Mouse (Mus musculus) limb, embryonic 13.5 days (tissue): ENCODE data around the gene Gba. TPM values are rescaled to one million over a fixed set of nuclear protein-coding genes. Genes with fewer than 3 reads are reported as not detected.
"Not testable (repeated sequence)": the region's sequence is repeated elsewhere in the genome, so short reads cannot be mapped to it uniquely, and the experiment has no call there.

ENCODE experiments used
- ATAC-seq: fragments of 200-750 bp; cut with Nextera tagmentation; 2 replicates; pipeline ENCODE4 v1.8.0; 2017; ENCODE audit warnings: low read depth, moderate number of reproducible peaks, moderate TSS enrichment; ENCODE audit not compliant: low FRiP score
- H3K27ac ChIP-seq: fragments of 300-500 bp; sonication (generic); 2 replicates; pipeline ENCODE4 v1.5.1; 2015; ENCODE audit warnings: inconsistent platforms, mild to moderate bottlenecking, moderate library complexity
- H3K27me3 ChIP-seq: fragments of 300-500 bp; sonication (generic); 2 replicates; pipeline ENCODE4 v1.6.1; 2015; ENCODE audit warnings: mild to moderate bottlenecking, inconsistent platforms
- H3K36me3 ChIP-seq: fragments of 300-500 bp; sonication (generic); 2 replicates; pipeline ENCODE4 v1.6.1; 2015; ENCODE audit warnings: inconsistent platforms, mild to moderate bottlenecking, moderate library complexity
- H3K4me1 ChIP-seq: fragments of 300-500 bp; sonication (generic); 2 replicates; pipeline ENCODE4 v1.6.1; 2015; ENCODE audit warnings: inconsistent platforms
- H3K4me2 ChIP-seq: fragments of 300-500 bp; sonication (generic); replicated peaks from 2 replicates; pipeline ENCODE4 v1.6.1; 2015; ENCODE audit warnings: inconsistent platforms, mild to moderate bottlenecking, moderate library complexity
- H3K4me3 ChIP-seq: fragments of 300-500 bp; sonication (generic); 2 replicates; pipeline ENCODE4 v1.5.1; 2015; ENCODE audit warnings: moderate library complexity, mild to moderate bottlenecking, inconsistent platforms
- H3K9ac ChIP-seq: fragments of 300-500 bp; sonication (generic); 2 replicates; pipeline ENCODE4 v1.6.1; 2015; ENCODE audit warnings: mild to moderate bottlenecking, inconsistent platforms
- H3K9me3 ChIP-seq: fragments of 300-500 bp; sonication (generic); 2 replicates; pipeline ENCODE4 v1.6.1; 2016; ENCODE audit warnings: inconsistent platforms
- WGBS: fragments of 180-500 bp; shearing (Covaris S2); methylation state at CpG from one replicate; pipeline ENCODE4 v1.1.7; 2015; 5-methylcytosine and 5-hydroxymethylcytosine counted together
- polyA plus RNA-seq: library from polyadenylated mRNA; unstranded; fragments of >200 nt; fragmentation: Nextera tagmentation; extraction: Ambion mirVana; gene quantifications from 2 replicates; pipeline ENCODE4 v1.2.1, GENCODE M21; 2015

Gene Gba
- polyA plus RNA-seq, 1 experiment from 2014 or later, result 35.6 TPM

- Histone ChIP-seq H3K27me3 (no peaks in the 10 kb centered on the region), H3K4me3 (no peak overlapping the region), H3K4me1 (peaks cover 15% of the 10 kb centered on the region), H3K9ac (no peak overlapping the region), H3K27ac (no peak overlapping the region), H3K36me3 (peaks cover 75% of the 10 kb centered on the region), H3K4me2 (no peak overlapping the region), H3K9me3 (no peaks in the 10 kb centered on the region)
- ATAC-seq, result no peak
- 80% methylated on average over 6 of the region's 6 CpGs for WGBS
These were observed 6.0 kb downstream of the Gba start for GRCm38 (mm10) chr3:89208736-89209135.

- H3K9me3 ChIP-seq, result no peaks in the 10 kb centered on the region
- H3K27ac ChIP-seq, result no peak overlapping the region
- WGBS, result 91% methylated on average over 7 of the region's 7 CpGs
- no peak overlapping the region for H3K4me2 ChIP-seq
- peaks cover 18% of the 10 kb centered on the region for H3K4me1 ChIP-seq
- H3K9ac ChIP-seq, result no peak overlapping the region
- no peak for ATAC-seq
- no peak overlapping the region for H3K4me3 ChIP-seq
- H3K27me3 ChIP-seq, result no peaks in the 10 kb centered on the region
- H3K36me3 ChIP-seq, result peaks cover 67% of the 10 kb centered on the region
These were observed 7.0 kb downstream of the Gba start for GRCm38 (mm10) chr3:89209731-89210130.

- no peak for ATAC-seq
- peaks cover 23% of the 10 kb centered on the region for H3K4me1 ChIP-seq
- no peaks in the 10 kb centered on the region for H3K27me3 ChIP-seq
- peak overlapping the region; percentile 29; the same call in 1 of the 2 replicates for H3K27ac ChIP-seq
- H3K36me3 ChIP-seq, result peaks cover 63% of the 10 kb centered on the region
- no peak overlapping the region for H3K4me3 ChIP-seq
- H3K9ac ChIP-seq, result no peak overlapping the region
- no peak overlapping the region for H3K4me2 ChIP-seq
- WGBS, result 84% methylated on average over 13 of the region's 13 CpGs
- no peaks in the 10 kb centered on the region for H3K9me3 ChIP-seq
These were observed 7.4 kb downstream of the Gba start for GRCm38 (mm10) chr3:89210162-89210561.

- Histone ChIP-seq H3K27me3 (no peaks in the 10 kb centered on the region), H3K4me1 (peaks cover 28% of the 10 kb centered on the region), H3K9ac (no peak overlapping the region), H3K9me3 (no peaks in the 10 kb centered on the region), H3K36me3 (peaks cover 58% of the 10 kb centered on the region), H3K4me2 (no peak overlapping the region), H3K27ac (no peak overlapping the region), H3K4me3 (no peak overlapping the region)
- WGBS, result 68% methylated on average over 7 of the region's 7 CpGs
- ATAC-seq, result no peak
These were observed 8.0 kb downstream of the Gba start for GRCm38 (mm10) chr3:89210731-89211130.

- H3K27me3 ChIP-seq, result no peaks in the 10 kb centered on the region
- H3K27ac ChIP-seq, result peak overlapping the region; percentile 98
- H3K36me3 ChIP-seq, result peaks cover 41% of the 10 kb centered on the region
- peak overlapping the region; percentile 83 for H3K4me2 ChIP-seq
- peak overlapping the region; percentile 84 for H3K4me3 ChIP-seq
- H3K9ac ChIP-seq, result peak overlapping the region; percentile 86
- peaks cover 34% of the 10 kb centered on the region for H3K4me1 ChIP-seq
- H3K9me3 ChIP-seq, result no peaks in the 10 kb centered on the region
- WGBS, result under 1% methylated on average over 69 of the region's 69 CpGs
- peak; percentile 93 for ATAC-seq
These were observed 11.2 kb downstream of the Gba start for GRCm38 (mm10) chr3:89213803-89214530.

GRCm38 (mm10) chr3:89214681-89215411 lies 12.1 kb downstream of the Gba start, which contains the start of gene Thbs3:
Gene Thbs3, plus strand, starts transcription at chr3:89215180.
- H3K9ac ChIP-seq, result peak within 1 kb of the TSS; percentile 86
- H3K4me2 ChIP-seq, result peak within 1 kb of the TSS; percentile 83
- peak within 1 kb of the TSS; percentile 84 for H3K4me3 ChIP-seq
- H3K27me3 ChIP-seq, result no peaks in the 10 kb centered on the region
- H3K9me3 ChIP-seq, result no peaks in the 10 kb centered on the region
- H3K36me3 ChIP-seq, result peaks cover 41% of the 10 kb centered on the region
- peaks cover 34% of the 10 kb centered on the region for H3K4me1 ChIP-seq
- no peak for ATAC-seq
- H3K27ac ChIP-seq, result peak within 1 kb of the TSS; percentile 98
- WGBS, result under 1% methylated on average over 19 of the region's 19 CpGs

- WGBS, result 0% methylated on average over 6 of the region's 6 CpGs
- ATAC-seq, result no peak
These were observed 13.1 kb downstream of the Gba start for GRCm38 (mm10) chr3:89215853-89216252.

GRCm38 (mm10) chr3:89216407-89216806 lies 13.7 kb downstream of the Gba start:
- H3K9ac ChIP-seq, result 0 out of 2 replicates have a peak overlapping the region, but pooled peaks have one; percentile 35
- 69% methylated on average over 7 of the region's 7 CpGs for WGBS
- H3K27ac ChIP-seq, H3K9me3 ChIP-seq, H3K4me3 ChIP-seq, ATAC-seq, H3K27me3 ChIP-seq: not testable (repeated sequence)
- H3K4me1 ChIP-seq, result peaks cover 34% of the 10 kb centered on the region
- H3K4me2 ChIP-seq, result peak overlapping the region; percentile 83
- peaks cover 41% of the 10 kb centered on the region for H3K36me3 ChIP-seq

More at GRCm38 (mm10) chr3:89215853-89216252, 13.1 kb downstream of the Gba start:
- H3K4me3 ChIP-seq, result peak overlapping the region; percentile 84
- peak overlapping the region; percentile 98 for H3K27ac ChIP-seq
- H3K27me3 ChIP-seq, result no peaks in the 10 kb centered on the region
- no peaks in the 10 kb centered on the region for H3K9me3 ChIP-seq
- peaks cover 38% of the 10 kb centered on the region for H3K36me3 ChIP-seq
- H3K4me1 ChIP-seq, result peaks cover 34% of the 10 kb centered on the region
- H3K9ac ChIP-seq, result peak overlapping the region; percentile 86
- H3K4me2 ChIP-seq, result peak overlapping the region; percentile 83

- peaks cover 48% of the 10 kb centered on the region for H3K36me3 ChIP-seq
- peaks cover 19% of the 10 kb centered on the region for H3K4me1 ChIP-seq
- no peak overlapping the region for H3K4me2 ChIP-seq
- no peak for ATAC-seq
- 97% methylated on average over 1 of the region's 1 CpGs for WGBS
- H3K4me3 ChIP-seq, result no peak overlapping the region
- H3K27ac ChIP-seq, result no peak overlapping the region
- H3K9me3 ChIP-seq, result no peaks in the 10 kb centered on the region
- H3K9ac ChIP-seq, result peak overlapping the region; percentile 39
- H3K27me3 ChIP-seq, result no peaks in the 10 kb centered on the region
These were observed 15.5 kb downstream of the Gba start for GRCm38 (mm10) chr3:89218271-89218670.

- Histone ChIP-seq H3K4me2 (no peak overlapping the region), H3K36me3 (peaks cover 60% of the 10 kb centered on the region), H3K4me1 (peaks cover 17% of the 10 kb centered on the region), H3K27me3 (no peaks in the 10 kb centered on the region), H3K27ac (no peak overlapping the region), H3K9me3 (no peaks in the 10 kb centered on the region), H3K4me3 (no peak overlapping the region), H3K9ac (0 out of 2 replicates have a peak overlapping the region, but pooled peaks have one; percentile 8)
- no peak for ATAC-seq
- 44% methylated on average over 8 of the region's 8 CpGs for WGBS
These were observed 16.8 kb downstream of the Gba start for GRCm38 (mm10) chr3:89219546-89219945.

- Histone ChIP-seq H3K9me3 (no peaks in the 10 kb centered on the region), H3K27me3 (no peaks in the 10 kb centered on the region), H3K4me1 (peaks cover 15% of the 10 kb centered on the region), H3K9ac (no peak overlapping the region), H3K4me2 (no peak overlapping the region), H3K27ac (no peak overlapping the region), H3K4me3 (no peak overlapping the region), H3K36me3 (peaks cover 72% of the 10 kb centered on the region)
- ATAC-seq, result no peak
- 30% methylated on average over 5 of the region's 5 CpGs for WGBS
These were observed 18.4 kb downstream of the Gba start for GRCm38 (mm10) chr3:89221167-89221566.

- peaks cover 8% of the 10 kb centered on the region for H3K27me3 ChIP-seq
- H3K36me3 ChIP-seq, result peaks cover 48% of the 10 kb centered on the region
- H3K4me1 ChIP-seq, result peaks cover 41% of the 10 kb centered on the region
- no peak for ATAC-seq
- H3K9ac ChIP-seq, result no peak overlapping the region
- no peak overlapping the region for H3K4me2 ChIP-seq
- H3K9me3 ChIP-seq, result no peaks in the 10 kb centered on the region
- WGBS, result 81% methylated on average over 11 of the region's 11 CpGs
- no peak overlapping the region for H3K27ac ChIP-seq
- no peak overlapping the region for H3K4me3 ChIP-seq
These were observed 22.1 kb downstream of the Gba start for GRCm38 (mm10) chr3:89224796-89225195.
